Mouse (Mus musculus) G1E (cell line): ENCODE results near the gene Slc26a5. TPM values are rescaled to one million over a fixed set of nuclear protein-coding genes. Genes with fewer than 3 reads are reported as not detected.

Source experiments
- ATAC-seq: 2 replicates; pipeline ENCODE4 v1.8.0; 2016; ENCODE audit warnings: mild to moderate bottlenecking; ENCODE audit not compliant: insufficient number of reproducible peaks, poor library complexity, low FRiP score, severe bottlenecking; ENCODE audit errors: extremely low read depth
- DNase-seq: peaks from one replicate; pipeline ENCODE4 v3.0.0; 2012; ENCODE audit warnings: low spot score
- H3K27me3 ChIP-seq: 2 replicates; pipeline ENCODE4 v1.6.1; 2012; ENCODE audit warnings: mild to moderate bottlenecking, low read length, inconsistent platforms; ENCODE audit not compliant: insufficient read depth
- H3K36me3 ChIP-seq: replicated peaks from 2 replicates; pipeline ENCODE3; 2012; ENCODE audit warnings: mild to moderate bottlenecking, inconsistent platforms
- H3K4me1 ChIP-seq: 2 replicates; pipeline ENCODE4 v1.6.1; 2012; ENCODE audit warnings: low read depth, low read length, inconsistent platforms, mixed read lengths; ENCODE audit not compliant: insufficient read depth
- H3K4me3 ChIP-seq: 2 replicates; pipeline ENCODE4 v1.5.1; 2012; ENCODE audit warnings: low read depth, mild to moderate bottlenecking, inconsistent platforms, low read length, moderate library complexity, mixed read lengths
- H3K9me3 ChIP-seq: replicated peaks from 2 replicates; pipeline ENCODE4 v1.6.1; 2012; ENCODE audit warnings: inconsistent platforms
- CTCF ChIP-seq: IDR thresholded peaks from 2 replicates; pipeline ENCODE4 v1.5.1; 2012; ENCODE audit warnings: low read depth, low read length, inconsistent platforms, mixed read lengths
- GATA1 ChIP-seq: IDR thresholded peaks from 2 replicates; pipeline ENCODE4 v1.6.1; 2012; ENCODE audit warnings: borderline replicate concordance, low read length, inconsistent platforms, mixed read lengths
- GATA2 ChIP-seq: IDR thresholded peaks from 2 replicates; pipeline ENCODE4 v1.6.1; 2012; ENCODE audit warnings: low read depth, low read length, inconsistent platforms, borderline replicate concordance
- POLR2AphosphoS5 ChIP-seq: IDR thresholded peaks from 2 replicates; pipeline ENCODE4 v1.6.1; 2012; ENCODE audit warnings: low read depth, low read length, inconsistent platforms; ENCODE audit not compliant: insufficient replicate concordance
- TAL1 ChIP-seq: conservative IDR thresholded peaks from 2 replicates; pipeline ENCODE4 v1.6.1; 2012; ENCODE audit warnings: low read depth, low read length, inconsistent platforms, mixed read lengths
- polyA plus RNA-seq: library from polyadenylated mRNA; stranded (reverse); fragments of >175 nt; gene quantifications from 2 replicates; pipeline ENCODE4 v1.2.3, GENCODE M21; 2012
- total RNA-seq, 2 experiments: library from RNA; stranded (forward) in 1 of 2; stranded (reverse) in 1 of 2; fragments of 200-1000 nt in 1 of 2; fragments of >200 nt in 1 of 2; fragmentation: Nextera tagmentation in 1 of 2; gene quantifications; 2 replicates each; pipeline ENCODE4 v1.2.3; 2014 to 2017

Slc26a5 gene
- total and polyA plus RNA-seq, 3 experiments: not detected

DNA sequence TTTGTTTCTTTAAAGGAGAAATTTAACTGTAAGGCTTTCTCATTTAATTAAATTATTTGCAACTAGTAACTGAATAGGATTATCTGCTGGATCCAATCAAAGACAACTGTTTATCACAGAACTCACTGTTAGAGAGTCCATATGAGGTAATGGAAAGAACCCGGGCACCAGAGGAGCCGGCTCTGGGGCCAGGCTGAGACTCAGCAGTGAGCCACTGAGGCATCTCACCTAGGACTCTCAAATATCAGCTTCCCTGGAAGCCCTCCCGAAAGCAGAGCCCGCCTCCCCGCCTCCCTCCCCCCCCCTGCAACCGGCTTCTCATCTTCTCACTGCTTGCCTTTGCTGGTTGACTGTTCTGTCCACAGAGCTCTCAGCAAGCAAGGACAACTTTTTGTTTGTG lies 37.8 kb downstream of the Slc26a5 start:
- DNase-seq (no peak), ATAC-seq (no peak)
- TF ChIP-seq POLR2AphosphoS5 (no peak), TAL1 (no peak), GATA2 (no peak), GATA1 (no peak), CTCF (no peak)
- no peak overlapping the region for H3K4me3 ChIP-seq
- peaks cover 8% of the 10 kb centered on the region for H3K27me3 ChIP-seq
- no peaks in the 10 kb centered on the region for H3K4me1 ChIP-seq
- H3K36me3 ChIP-seq: no peaks in the 10 kb centered on the region
- no peaks in the 10 kb centered on the region for H3K9me3 ChIP-seq

DNA sequence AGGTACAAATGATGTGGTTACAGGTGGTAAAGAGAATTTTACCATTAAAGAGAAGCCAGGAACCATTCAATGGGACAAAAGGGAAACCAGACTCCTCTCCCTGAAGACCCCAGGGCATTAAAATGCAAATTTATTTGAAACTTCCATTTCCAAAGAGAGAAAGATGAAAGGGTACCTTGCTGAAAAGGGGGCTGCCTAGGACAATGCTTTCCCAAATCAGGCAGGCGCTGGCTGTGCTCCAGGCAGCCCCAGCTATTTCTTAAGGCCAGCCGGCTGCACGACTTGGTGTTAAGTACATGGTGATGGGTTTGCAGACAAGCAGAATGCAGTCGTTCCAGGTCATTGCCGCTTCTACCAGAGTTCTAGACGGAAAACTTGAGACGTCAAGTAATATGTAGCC lies 39.0 kb downstream of the Slc26a5 start:
- peaks cover 8% of the 10 kb centered on the region for H3K27me3 ChIP-seq
- H3K9me3 ChIP-seq: no peaks in the 10 kb centered on the region
- no peaks in the 10 kb centered on the region for H3K36me3 ChIP-seq
- H3K4me3 ChIP-seq: no peak overlapping the region
- no peak for ATAC-seq
- H3K4me1 ChIP-seq: no peaks in the 10 kb centered on the region
- DNase-seq: no peak
- TF ChIP-seq GATA2 (no peak), POLR2AphosphoS5 (no peak), CTCF (no peak), TAL1 (no peak), GATA1 (no peak)

DNA sequence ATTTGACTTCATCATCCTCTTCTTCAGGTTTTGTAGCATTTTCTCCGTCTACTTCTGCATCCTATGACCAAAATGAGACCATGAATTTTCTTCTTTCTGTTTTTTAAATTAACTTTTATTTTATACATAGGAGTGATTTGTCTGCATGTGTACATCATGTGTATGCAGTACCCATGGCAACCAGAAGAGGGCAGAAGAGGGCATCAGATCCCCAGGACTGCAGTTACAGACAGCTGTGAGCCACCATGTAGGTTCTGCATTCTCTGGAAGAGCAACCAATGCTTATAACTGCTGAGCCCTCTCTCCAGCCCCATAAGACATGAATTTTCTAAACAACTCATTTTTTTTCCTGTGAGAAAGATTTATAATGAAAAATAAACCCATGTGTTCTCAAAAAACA lies 51.4 kb downstream of the Slc26a5 start:
- ATAC-seq (no peak), DNase-seq (no peak)
- H3K4me1 ChIP-seq: no peaks in the 10 kb centered on the region
- no peak for TF ChIP-seq TAL1
- no peak for TF ChIP-seq GATA2
- no peak for TF ChIP-seq POLR2AphosphoS5
- TF ChIP-seq GATA1: no peak
- peak; percentile 34; the same call in 1 of the 2 replicates for TF ChIP-seq CTCF
- H3K36me3 ChIP-seq: no peaks in the 10 kb centered on the region
- H3K9me3 ChIP-seq: no peaks in the 10 kb centered on the region
- H3K4me3 ChIP-seq: no peak overlapping the region
- H3K27me3 ChIP-seq: peaks cover 11% of the 10 kb centered on the region; the same call in 1 of the 2 replicates

DNA sequence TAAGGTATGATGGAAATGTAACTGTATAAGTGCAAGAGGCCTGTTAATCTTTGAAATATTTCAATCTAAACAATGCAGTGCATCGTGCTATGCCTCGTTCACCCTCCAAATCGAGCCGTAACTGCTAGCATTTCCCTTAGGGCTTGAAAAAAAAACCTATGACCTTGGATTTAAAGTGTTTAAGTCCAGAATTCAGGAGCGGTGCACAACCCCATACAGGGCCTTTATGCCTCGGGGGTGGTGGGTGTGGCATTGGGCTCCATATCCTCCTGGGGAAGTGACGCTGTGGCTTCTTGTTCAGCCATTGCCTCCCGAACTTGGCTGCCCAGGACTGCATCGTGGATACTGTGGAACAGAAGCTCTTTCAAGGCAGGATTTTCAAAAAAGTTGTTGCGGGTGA lies 54.5 kb downstream of the Slc26a5 start:
- no peak for TF ChIP-seq TAL1
- peaks cover 9% of the 10 kb centered on the region; the same call in 1 of the 2 replicates for H3K27me3 ChIP-seq
- no peak for ATAC-seq
- DNase-seq: no peak
- H3K4me1 ChIP-seq: no peaks in the 10 kb centered on the region
- no peak overlapping the region for H3K4me3 ChIP-seq
- no peaks in the 10 kb centered on the region for H3K9me3 ChIP-seq
- no peaks in the 10 kb centered on the region for H3K36me3 ChIP-seq

DNA sequence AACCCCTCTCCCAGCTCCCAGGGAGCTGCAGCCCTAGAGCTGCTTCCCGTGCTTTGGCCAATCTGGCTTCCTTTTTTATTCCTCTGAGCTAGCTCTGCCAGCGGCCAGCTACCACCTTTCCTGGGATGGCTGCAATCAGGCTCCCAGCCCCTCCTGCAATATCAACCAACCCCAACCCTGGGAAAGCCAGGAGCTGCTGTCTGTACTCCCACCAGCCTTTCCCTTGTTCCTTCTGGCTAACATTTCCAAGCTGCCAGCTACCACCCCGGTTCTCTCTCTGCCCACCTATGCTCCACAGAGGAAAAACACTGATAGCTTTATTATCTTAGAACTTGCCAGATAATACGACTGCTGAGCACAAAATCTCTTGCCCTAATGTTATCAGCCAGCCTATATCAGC lies 60.6 kb downstream of the Slc26a5 start:
- H3K4me3 ChIP-seq: no peak overlapping the region
- H3K36me3 ChIP-seq: peaks cover 49% of the 10 kb centered on the region
- H3K27me3 ChIP-seq: no peaks in the 10 kb centered on the region
- H3K4me1 ChIP-seq: no peaks in the 10 kb centered on the region
- DNase-seq (no peak), ATAC-seq (no peak)
- TF ChIP-seq CTCF: no peak
- TF ChIP-seq TAL1: no peak
- no peak for TF ChIP-seq GATA1
- no peak for TF ChIP-seq POLR2AphosphoS5
- TF ChIP-seq GATA2: no peak
- H3K9me3 ChIP-seq: no peaks in the 10 kb centered on the region

DNA sequence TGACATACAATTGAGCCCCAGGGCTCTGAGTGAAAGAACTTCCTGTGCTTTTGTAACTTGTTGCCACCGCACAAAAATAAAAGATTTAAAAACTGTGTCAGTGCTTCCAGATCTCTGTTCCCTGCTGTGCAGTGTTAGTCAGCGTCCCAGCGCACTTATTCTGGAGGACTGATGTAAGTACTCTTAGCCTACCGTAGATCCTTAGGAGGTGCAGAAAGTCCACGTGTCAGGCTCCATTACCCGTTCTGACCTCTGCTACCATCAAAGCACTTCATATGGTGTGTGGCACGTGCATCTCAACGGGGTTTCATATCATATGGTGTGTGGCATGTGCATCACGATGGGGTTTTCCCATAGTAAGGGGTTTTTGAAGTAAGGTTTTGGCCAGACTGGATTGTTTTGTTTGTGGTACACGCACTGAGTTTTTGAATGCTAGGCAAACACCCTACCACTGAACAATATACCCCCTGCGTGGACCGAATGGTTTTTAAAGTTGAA lies 61.7 kb downstream of the Slc26a5 start:
- H3K4me1 ChIP-seq: no peaks in the 10 kb centered on the region
- H3K27me3 ChIP-seq: no peaks in the 10 kb centered on the region
- no peak overlapping the region for H3K4me3 ChIP-seq
- TF ChIP-seq GATA1: no peak
- no peak for TF ChIP-seq TAL1
- TF ChIP-seq GATA2: no peak
- TF ChIP-seq CTCF: no peak
- no peak for TF ChIP-seq POLR2AphosphoS5
- DNase-seq: no peak
- H3K9me3 ChIP-seq: no peaks in the 10 kb centered on the region
- no peak for ATAC-seq
- peaks cover 58% of the 10 kb centered on the region for H3K36me3 ChIP-seq

DNA sequence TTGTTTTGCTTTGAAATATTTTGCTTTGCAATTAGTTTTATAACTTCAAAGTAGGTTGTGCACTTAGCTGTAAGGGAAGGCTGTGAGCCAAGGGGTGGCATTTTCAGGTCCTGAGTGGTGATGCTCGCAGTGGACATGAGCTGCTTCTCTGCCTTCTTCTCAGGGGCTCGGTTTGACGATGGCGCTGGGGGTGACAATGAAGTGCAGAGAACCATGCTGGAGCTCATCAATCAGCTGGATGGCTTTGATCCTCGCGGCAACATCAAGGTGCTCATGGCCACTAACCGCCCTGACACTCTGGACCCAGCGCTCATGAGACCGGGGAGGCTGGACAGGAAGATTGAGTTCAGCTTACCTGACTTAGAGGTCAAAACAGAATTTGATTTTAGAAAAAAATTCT lies 62.5 kb downstream of the Slc26a5 start:
- ATAC-seq (no peak), DNase-seq (no peak)
- Histone ChIP-seq H3K4me1 (no peaks in the 10 kb centered on the region), H3K9me3 (no peaks in the 10 kb centered on the region), H3K27me3 (no peaks in the 10 kb centered on the region), H3K4me3 (no peak overlapping the region), H3K36me3 (peaks cover 65% of the 10 kb centered on the region)
- TF ChIP-seq TAL1 (no peak), CTCF (no peak), GATA2 (no peak), GATA1 (no peak), POLR2AphosphoS5 (no peak)
